Mouse (Mus musculus): ENCODE measurements around the gene Aurka.

Gene Aurka

GRCm38 (mm10) chr2:172380513-172380912 is 10.2 kb upstream of the Aurka start:
- DNase-seq = no peak

- DNase-seq = peak; percentile 42
Observed at GRCm38 (mm10) chr2:172378332-172378731, 8.0 kb upstream of the Aurka start.

GRCm38 (mm10) chr2:172376999-172377515 is 6.7 kb upstream of the Aurka start:
- DNase-seq = no peak

- no peak for DNase-seq
Observed at GRCm38 (mm10) chr2:172376551-172376950, 6.2 kb upstream of the Aurka start.

- DNase-seq = no peak
Observed at GRCm38 (mm10) chr2:172371258-172371657, 923 bp upstream of the Aurka start.

GRCm38 (mm10) chr2:172363176-172363575 is 7.2 kb downstream of the Aurka start:
- no peak for DNase-seq

GRCm38 (mm10) chr2:172355833-172356232 is 14.5 kb downstream of the Aurka start:
- DNase-seq = no peak

GRCm38 (mm10) chr2:172354761-172355160 is 15.6 kb downstream of the Aurka start:
- DNase-seq = no peak

GRCm38 (mm10) chr2:172353218-172353617 is 17.1 kb downstream of the Aurka start:
- no peak for DNase-seq

GRCm38 (mm10) chr2:172350773-172351172 is 19.6 kb downstream of the Aurka start:
- DNase-seq = no peak

GRCm38 (mm10) chr2:172349776-172350175 is 20.6 kb downstream of the Aurka start:
- peak; percentile 80 for DNase-seq

- DNase-seq = peak; percentile 90
Observed at GRCm38 (mm10) chr2:172348297-172348950, 21.9 kb downstream of the Aurka start.

GRCm38 (mm10) chr2:172346933-172347611 is 23.3 kb downstream of the Aurka start:
- peak; percentile 94 for DNase-seq

GRCm38 (mm10) chr2:172346034-172346929 is 24.1 kb downstream of the Aurka start:
- peak; percentile 61 for DNase-seq

- peak; percentile 100 for DNase-seq
Observed at GRCm38 (mm10) chr2:172345258-172345738, 25.0 kb downstream of the Aurka start, which contains the start of gene Fam210b. Gene Fam210b (plus strand): TSS chr2:172345565.

GRCm38 (mm10) chr2:172344669-172345068 is 25.7 kb downstream of the Aurka start:
- no peak for DNase-seq

- DNase-seq = no peak
Observed at GRCm38 (mm10) chr2:172343751-172344150, 26.6 kb downstream of the Aurka start.

GRCm38 (mm10) chr2:172341606-172342005 is 28.7 kb downstream of the Aurka start:
- no peak for DNase-seq

GRCm38 (mm10) chr2:172340936-172341335 is 29.4 kb downstream of the Aurka start:
- DNase-seq = no peak

- DNase-seq = no peak
Observed at GRCm38 (mm10) chr2:172338206-172338942, 32.0 kb downstream of the Aurka start.

GRCm38 (mm10) chr2:172329179-172329578 is 41.2 kb downstream of the Aurka start:
- DNase-seq = peak; percentile 82

GRCm38 (mm10) chr2:172328248-172328647 is 42.1 kb downstream of the Aurka start:
- DNase-seq = no peak

Measured in liver (tissue).